Mouse (Mus musculus) spleen, adult 2 months (tissue): Measurements from ENCODE around the gene Ercc2.

Source experiments
- CTCF ChIP-seq: fragments of 200-500 bp; IDR thresholded peaks from 2 replicates; pipeline ENCODE4 v1.5.1; 2011; ENCODE audit warnings: mild to moderate bottlenecking, inconsistent platforms; ENCODE audit not compliant: insufficient read depth, insufficient read length, insufficient replicate concordance; ENCODE audit errors: extremely low read depth
- POLR2A ChIP-seq: fragments of 200-500 bp; IDR thresholded peaks from 2 replicates; pipeline ENCODE4 v1.6.1; 2011; ENCODE audit warnings: low read depth, low read length, inconsistent platforms

- TF ChIP-seq CTCF (no peak), POLR2A (no peak)
These were observed 26.8 kb upstream of the Ercc2 start for GRCm38 (mm10) chr7:19354991-19355390.
